Mouse (Mus musculus): ENCODE data around the gene Nop2. TPM values are rescaled to one million over a fixed set of nuclear protein-coding genes. Genes with fewer than 3 reads are reported as not detected.

The Nop2 gene
- total RNA-seq, 1 experiment from 2014 or later = 23.2 TPM

GRCm38 (mm10) chr6:125193390-125193789, 61.7 kb downstream of the Nop2 start:
- no peak for ATAC-seq (replicated peaks; ENCODE audit: insufficient number of reproducible peaks, low FRiP score, low TSS enrichment, poor library complexity, severe bottlenecking)

Other genes with a start within 250 kb of the Nop2 start
- gene Cd4, start 243.7 kb upstream of the Nop2 start, total RNA-seq (2017) = 3.1 to 5.2 TPM (median 4.0 TPM) in 3 replicates
- 0.68 TPM in 1 of 3 replicates, not detected in the others for gene Lag3, start 220.2 kb upstream of the Nop2 start, total RNA-seq (2017)
- gene Ptms, start 211.8 kb upstream of the Nop2 start, total RNA-seq (2017) = 89.3 to 145 TPM (median 115 TPM) in 3 replicates
- 46.8 to 65.2 TPM (median 56.4 TPM) in 3 replicates for gene Mlf2, start 200.5 kb upstream of the Nop2 start, total RNA-seq (2017)
- 7.6 to 25.6 TPM (median 21.5 TPM) in 3 replicates for gene Cops7a, start 166.4 kb upstream of the Nop2 start, total RNA-seq (2017)
- gene Pianp, start 135.2 kb upstream of the Nop2 start, total RNA-seq (2017) = not detected in 3 replicates
- 26.0 to 44.7 TPM (median 28.6 TPM) in 3 replicates for gene Zfp384, start 122.8 kb upstream of the Nop2 start, total RNA-seq (2017)
- 118 to 132 TPM (median 119 TPM) in 3 replicates for gene Ing4, start 92.1 kb upstream of the Nop2 start, total RNA-seq (2017)
- gene Acrbp, start 82.2 kb upstream of the Nop2 start, total RNA-seq (2017) = 5.5 to 20.2 TPM (median 8.3 TPM) in 3 replicates
- gene Lpar5, start 64.0 kb upstream of the Nop2 start, total RNA-seq (2017) = 3.1 to 8.7 TPM (median 3.6 TPM) in 3 replicates
- gene Chd4, start 35.9 kb upstream of the Nop2 start, total RNA-seq (2017) = 275 to 395 TPM (median 283 TPM) in 3 replicates
- gene Iffo1, start 13.3 kb downstream of the Nop2 start, total RNA-seq (2017) = 15.5 to 29.7 TPM (median 16.2 TPM) in 3 replicates
- 353 to 432 TPM (median 359 TPM) in 3 replicates for gene Gapdh, start 34.6 kb downstream of the Nop2 start, total RNA-seq (2017)
- gene Ncapd2, start 59.8 kb downstream of the Nop2 start, total RNA-seq (2017) = 17.6 to 79.8 TPM (median 33.5 TPM) in 3 replicates
- 20.1 to 33.9 TPM (median 25.9 TPM) in 3 replicates for gene Mrpl51, start 59.9 kb downstream of the Nop2 start, total RNA-seq (2017)
- gene Vamp1, start 83.6 kb downstream of the Nop2 start, total RNA-seq (2017) = 12.8 to 29.3 TPM (median 15.5 TPM) in 3 replicates
- 32.5 to 50.2 TPM (median 35.0 TPM) in 3 replicates for gene Tapbpl, start 100.0 kb downstream of the Nop2 start, total RNA-seq (2017)
- gene Cd27, start 105.1 kb downstream of the Nop2 start, total RNA-seq (2017) = 9.1 to 38.2 TPM (median 26.6 TPM) in 3 replicates
- 0.78 TPM in 1 of 3 replicates, not detected in the others for gene Tuba3a, start 154.1 kb downstream of the Nop2 start, total RNA-seq (2017)
- gene Ltbr, start 182.0 kb downstream of the Nop2 start, total RNA-seq (2017) = 29.5 to 47.9 TPM (median 41.2 TPM) in 3 replicates
- 3.1 to 6.4 TPM (median 5.9 TPM) in 3 replicates for gene Scnn1a, start 188.8 kb downstream of the Nop2 start, total RNA-seq (2017)
- 101 to 111 TPM (median 103 TPM) in 3 replicates for gene Tnfrsf1a, start 217.5 kb downstream of the Nop2 start, total RNA-seq (2017)
- gene Plekhg6, start 248.9 kb downstream of the Nop2 start, total RNA-seq (2017) = not detected in 3 replicates